Mouse (Mus musculus) G1E (cell line): Measurements from ENCODE around the gene S100a3.

ENCODE experiments used
- CTCF ChIP-seq: IDR thresholded peaks from 2 replicates; pipeline ENCODE4 v1.5.1; 2012; ENCODE audit warnings: low read depth, low read length, inconsistent platforms, mixed read lengths
- GATA1 ChIP-seq: IDR thresholded peaks from 2 replicates; pipeline ENCODE4 v1.6.1; 2012; ENCODE audit warnings: borderline replicate concordance, low read length, inconsistent platforms, mixed read lengths
- POLR2AphosphoS5 ChIP-seq: IDR thresholded peaks from 2 replicates; pipeline ENCODE4 v1.6.1; 2012; ENCODE audit warnings: low read depth, low read length, inconsistent platforms; ENCODE audit not compliant: insufficient replicate concordance
- TAL1 ChIP-seq: conservative IDR thresholded peaks from 2 replicates; pipeline ENCODE4 v1.6.1; 2012; ENCODE audit warnings: low read depth, low read length, inconsistent platforms, mixed read lengths

- TF ChIP-seq CTCF: no peak
- TF ChIP-seq TAL1: no peak
- TF ChIP-seq GATA1: no peak
- TF ChIP-seq POLR2AphosphoS5: no peak
These were observed 20.8 kb downstream of the S100a3 start for GRCm38 (mm10) chr3:90581141-90581540.
